In genomic region chr9:34883122-34883521, GRCm38 (mm10) we compare ENCODE assay signal across 18 mouse cellular contexts.
DNase-seq lines count a peak whose midpoint lies in the region; ATAC-seq and TF ChIP-seq lines count a peak whose summit lies in the region.
"Had no signal": no experiment of that assay in that cellular context is flagged by ENCODE, and none has a peak within 500 bp of the region (broad histone marks: within the 10 kb centered on the region; RNA-seq: fewer than 3 reads in every experiment).

No protein-coding gene starts in this region.

- no peaks in the 10 kb centered on the region; the same call in 1 of the 2 replicates for H3K27me3 ChIP-seq in midbrain, embryonic 11.5 days (ENCODE audit: control insufficient read depth, insufficient read depth, low read length)
- no peaks in the 10 kb centered on the region for H3K27me3 ChIP-seq in midbrain, embryonic 15.5 days (replicated peaks)
- H3K27me3 ChIP-seq in cerebellum, adult 2 months (ENCODE audit: control insufficient read depth, insufficient read depth, low read length): no peaks in the 10 kb centered on the region
- no peaks in the 10 kb centered on the region for H3K27me3 ChIP-seq in heart, embryonic 10.5 days (ENCODE audit: insufficient read depth, poor library complexity, severe bottlenecking)
- H3K27me3 ChIP-seq in stomach, postnatal 0 days (ENCODE audit: control insufficient read depth, insufficient read depth, low read length): no peaks in the 10 kb centered on the region
- H3K27me3 ChIP-seq: embryonic facial prominence, embryonic 15.5 days had no signal

- no peaks in the 10 kb centered on the region for H3K9me3 ChIP-seq in midbrain, embryonic 11.5 days (ENCODE audit: control insufficient read depth, low read length)
- H3K9me3 ChIP-seq in midbrain, embryonic 15.5 days: no peaks in the 10 kb centered on the region
- no peaks in the 10 kb centered on the region for H3K9me3 ChIP-seq in heart, embryonic 10.5 days
- no peaks in the 10 kb centered on the region for H3K9me3 ChIP-seq in stomach, postnatal 0 days (ENCODE audit: control insufficient read depth, low read length)
- H3K9me3 ChIP-seq: embryonic facial prominence, embryonic 15.5 days had no signal

- no peaks in the 10 kb centered on the region for H3K36me3 ChIP-seq in midbrain, embryonic 11.5 days (ENCODE audit: control insufficient read depth, insufficient read depth, low read length)
- H3K36me3 ChIP-seq in midbrain, embryonic 15.5 days (replicated peaks): no peaks in the 10 kb centered on the region
- H3K36me3 ChIP-seq in heart, embryonic 10.5 days: no peaks in the 10 kb centered on the region
- H3K36me3 ChIP-seq in stomach, postnatal 0 days (ENCODE audit: control insufficient read depth, insufficient read depth, low read length): no peaks in the 10 kb centered on the region
- H3K36me3 ChIP-seq: embryonic facial prominence, embryonic 15.5 days had no signal

- peaks cover 7% of the 10 kb centered on the region for H3K4me1 ChIP-seq in midbrain, embryonic 11.5 days (ENCODE audit: control insufficient read depth, insufficient read depth, low read length)
- H3K4me1 ChIP-seq in midbrain, embryonic 15.5 days: peaks cover 17% of the 10 kb centered on the region
- peaks cover 62% of the 10 kb centered on the region for H3K4me1 ChIP-seq in cerebellum, adult 2 months (ENCODE audit: control insufficient read depth, insufficient read depth, low read length)
- no peaks in the 10 kb centered on the region for H3K4me1 ChIP-seq in heart, embryonic 10.5 days
- no peaks in the 10 kb centered on the region for H3K4me1 ChIP-seq in stomach, postnatal 0 days (replicated peaks; ENCODE audit: control insufficient read depth, insufficient read depth)

- DNase-seq in embryo, embryonic 10 days (ENCODE audit: low spot score): peak; percentile 10
- DNase-seq in embryo, embryonic 9.5 days (ENCODE audit: extremely low spot score): no peak
- peak; percentile 78 for DNase-seq in midbrain, embryonic 11.5 days (ENCODE audit: low spot score, missing footprints)
- DNase-seq in cerebellum, adult 2 months: peak; percentile 74 to 84
- DNase-seq in cerebellum, postnatal 25 days: peak; percentile 74 to 82
- DNase-seq in heart, embryonic 10.5 days (ENCODE audit: low spot score): no peak
- no peak for DNase-seq in stomach, postnatal 0 days (ENCODE audit: low spot score)
- DNase-seq: adrenal gland, adult 2 months; gastrocnemius, postnatal 10 days; kidney, adult 11 months; lung, postnatal 4 days; thymus, adult 2 months; thymus, postnatal 4 days had no signal

- ATAC-seq in midbrain, embryonic 11.5 days (ENCODE audit: low FRiP score): no peak
- ATAC-seq in midbrain, embryonic 15.5 days (replicated peaks): no peak
- ATAC-seq in stomach, postnatal 0 days (ENCODE audit: low FRiP score, low TSS enrichment): no peak
- ATAC-seq: forebrain, embryonic 16.5 days had no signal

- no peak overlapping the region for H3K9ac ChIP-seq in midbrain, embryonic 11.5 days (ENCODE audit: low read length)
- H3K9ac ChIP-seq in midbrain, embryonic 15.5 days: no peak overlapping the region
- H3K9ac ChIP-seq in stomach, postnatal 0 days (ENCODE audit: low read length): no peak overlapping the region
- H3K9ac ChIP-seq: embryonic facial prominence, embryonic 15.5 days had no signal

- peak; percentile 7; the same call in 1 of the 2 replicates for TF ChIP-seq POLR2A in cerebellum, adult 2 months (IDR thresholded peaks at IDR 0.05; ENCODE audit: borderline replicate concordance, insufficient read depth, low read length)

- H3K27ac ChIP-seq in midbrain, embryonic 11.5 days (ENCODE audit: low read depth, low read length): no peak overlapping the region
- H3K27ac ChIP-seq in midbrain, embryonic 15.5 days: no peak overlapping the region
- H3K27ac ChIP-seq in cerebellum, adult 2 months (ENCODE audit: insufficient read depth, low read length): peak overlapping the region; percentile 4
- no peak overlapping the region for H3K27ac ChIP-seq in heart, embryonic 10.5 days
- no peak overlapping the region for H3K27ac ChIP-seq in stomach, postnatal 0 days (replicated peaks)
- H3K27ac ChIP-seq: embryonic facial prominence, embryonic 15.5 days; kidney, postnatal 0 days had no signal

- no peak for TF ChIP-seq EP300 in stomach, postnatal 0 days (optimal IDR thresholded peaks at IDR 0.05)

- no peak overlapping the region for H3K4me3 ChIP-seq in midbrain, embryonic 11.5 days (ENCODE audit: low read depth, low read length)
- no peak overlapping the region for H3K4me3 ChIP-seq in midbrain, embryonic 15.5 days
- no peak overlapping the region for H3K4me3 ChIP-seq in cerebellum, adult 2 months (replicated peaks; ENCODE audit: insufficient read depth, low read depth, low read length)
- no peak overlapping the region for H3K4me3 ChIP-seq in heart, embryonic 10.5 days
- H3K4me3 ChIP-seq in stomach, postnatal 0 days (ENCODE audit: low read depth, low read length): no peak overlapping the region
- H3K4me3 ChIP-seq: embryonic facial prominence, embryonic 15.5 days had no signal

- no peak for TF ChIP-seq CTCF in cerebellum, adult 2 months (IDR thresholded peaks at IDR 0.05; ENCODE audit: borderline replicate concordance, insufficient read depth, low read depth, low read length)
- no peak for TF ChIP-seq CTCF in stomach, postnatal 0 days (IDR thresholded peaks at IDR 0.05; ENCODE audit: low read depth)

- H3K4me2 ChIP-seq in midbrain, embryonic 11.5 days: no peak overlapping the region
- no peak overlapping the region for H3K4me2 ChIP-seq in midbrain, embryonic 15.5 days
- H3K4me2 ChIP-seq in stomach, postnatal 0 days (replicated peaks; ENCODE audit: low read depth): no peak overlapping the region
- H3K4me2 ChIP-seq: embryonic facial prominence, embryonic 15.5 days; heart, embryonic 11.5 days had no signal

- WGBS in midbrain, embryonic 11.5 days: 18% methylated on average over 4 of the region's 4 CpGs
- WGBS in midbrain, embryonic 15.5 days: 30% methylated on average over 4 of the region's 4 CpGs
- 3% methylated on average over 4 of the region's 4 CpGs for WGBS in cerebellum, adult 2 months
- 30% methylated on average over 4 of the region's 4 CpGs for WGBS in heart, embryonic 10.5 days
- 32% methylated on average over 4 of the region's 4 CpGs for WGBS in stomach, postnatal 0 days

Comparison
In these comparisons a context has a peak if more than half of its experiments do, and no peak if none do; other contexts are left out.
1. DNase-seq: peak in embryo, embryonic 10 days (single experiment), midbrain, embryonic 11.5 days (single experiment), cerebellum, adult 2 months (2 of 2) and cerebellum, postnatal 25 days (2 of 2); none in embryo, embryonic 9.5 days (single experiment), heart, embryonic 10.5 days (single experiment) and stomach, postnatal 0 days (single experiment).